Mouse (Mus musculus) olfactory bulb, adult 2 months (tissue): ENCODE measurements around the gene Fat3.

Experiments used
- CTCF ChIP-seq: fragments of 200-500 bp; IDR thresholded peaks from 2 replicates; pipeline ENCODE4 v1.5.1; 2012; ENCODE audit warnings: low read depth, mild to moderate bottlenecking, low read length, moderate library complexity; ENCODE audit not compliant: insufficient read depth
- POLR2A ChIP-seq: fragments of 200-500 bp; IDR thresholded peaks from 2 replicates; pipeline ENCODE4 v1.6.1; 2012; ENCODE audit warnings: mild to moderate bottlenecking, low read depth, low read length, moderate library complexity; ENCODE audit not compliant: insufficient read depth

GRCm38 (mm10) chr9:16282291-16282804 lies 218.7 kb downstream of the Fat3 start:
- TF ChIP-seq POLR2A: no peak
- TF ChIP-seq CTCF: no peak
